ENCODE assay signal across 8 mouse cellular contexts in genomic region chr16:78302678-78303050, GRCm38 (mm10). TPM values are rescaled to one million over a fixed set of nuclear protein-coding genes. Genes with fewer than 3 reads are reported as not detected.
DNase-seq lines count a peak whose midpoint lies in the region; ATAC-seq lines count a peak whose summit lies in the region.

No protein-coding gene starts in this region.

- 5% methylated on average over 10 of the region's 10 CpGs for WGBS in embryonic facial prominence, embryonic 11.5 days
- under 1% methylated on average over 10 of the region's 10 CpGs for WGBS in hindbrain, embryonic 14.5 days
- whole genome bisulfite sequencing in limb, embryonic 11.5 days = 12% methylated on average over 10 of the region's 10 CpGs
- 2% methylated on average over 10 of the region's 10 CpGs for WGBS in neural tube, embryonic 14.5 days

- H3K4me1 ChIP-seq in embryonic facial prominence, embryonic 11.5 days (ENCODE audit: control insufficient read depth, insufficient read depth, low read length) = no peaks in the 10 kb centered on the region
- peaks cover 30% of the 10 kb centered on the region for H3K4me1 ChIP-seq in hindbrain, embryonic 14.5 days (replicated peaks; ENCODE audit: control insufficient read depth, insufficient read depth, low read length)
- H3K4me1 ChIP-seq in limb, embryonic 11.5 days (ENCODE audit: control insufficient read depth, insufficient read depth, low read length) = peaks cover 3% of the 10 kb centered on the region; the same call in 1 of the 2 replicates
- peaks cover 19% of the 10 kb centered on the region for H3K4me1 ChIP-seq in neural tube, embryonic 14.5 days (ENCODE audit: control insufficient read depth, insufficient read depth, low read length)

- peak overlapping the region; percentile 89 for H3K4me3 ChIP-seq in embryonic facial prominence, embryonic 11.5 days (ENCODE audit: low read depth, low read length)
- peak overlapping the region; percentile 79 for H3K4me3 ChIP-seq in hindbrain, embryonic 14.5 days (replicated peaks; ENCODE audit: low read length)
- H3K4me3 ChIP-seq in limb, embryonic 11.5 days (ENCODE audit: low read depth, low read length) = peak overlapping the region; percentile 88
- H3K4me3 ChIP-seq in neural tube, embryonic 14.5 days (ENCODE audit: low read depth, low read length) = peak overlapping the region; percentile 92

- peak; percentile 53 for DNase-seq in adrenal gland, adult 2 months
- no peak for DNase-seq in adrenal gland, postnatal 4 days (ENCODE audit: low spot score in 2 of 2)
- DNase-seq in 3T3-L1 (ENCODE audit: low read depth, low spot score) = peak; percentile 4
- peak; percentile 50 for DNase-seq in embryonic facial prominence, embryonic 11.5 days (ENCODE audit: low spot score)
- DNase-seq in hindbrain, embryonic 14.5 days (ENCODE audit: low spot score) = peak; percentile 66
- no peak for DNase-seq in limb, embryonic 11.5 days (ENCODE audit: low spot score)
- no peak for DNase-seq in thymus, postnatal 25 days

- peak overlapping the region; percentile 84 for H3K4me2 ChIP-seq in embryonic facial prominence, embryonic 11.5 days (ENCODE audit: low read depth, low read length)
- peak overlapping the region; percentile 86 for H3K4me2 ChIP-seq in hindbrain, embryonic 14.5 days (replicated peaks)
- H3K4me2 ChIP-seq in limb, embryonic 11.5 days (ENCODE audit: low read depth, severe bottlenecking) = peak overlapping the region; percentile 76
- peak overlapping the region; percentile 77 for H3K4me2 ChIP-seq in neural tube, embryonic 14.5 days (ENCODE audit: low read depth, low read length)

- ATAC-seq in embryonic facial prominence, embryonic 11.5 days (replicated peaks; ENCODE audit: insufficient number of reproducible peaks, low FRiP score, low TSS enrichment, low read depth) = no peak
- ATAC-seq in hindbrain, embryonic 14.5 days (ENCODE audit: low FRiP score) = no peak
- no peak for ATAC-seq in limb, embryonic 11.5 days (ENCODE audit: insufficient number of reproducible peaks, low FRiP score, low TSS enrichment, low read depth)
- ATAC-seq in neural tube, embryonic 14.5 days (ENCODE audit: low read depth) = peak; percentile 18; the same call in 1 of the 2 replicates

- H3K27ac ChIP-seq in embryonic facial prominence, embryonic 11.5 days (replicated peaks; ENCODE audit: low read depth, low read length) = no peak overlapping the region
- peak overlapping the region; percentile 97 for H3K27ac ChIP-seq in hindbrain, embryonic 14.5 days
- H3K27ac ChIP-seq in limb, embryonic 11.5 days (replicated peaks; ENCODE audit: low read depth, low read length) = no peak overlapping the region
- 0 out of 2 replicates have a peak overlapping the region, but pooled peaks have one; percentile 18 for H3K27ac ChIP-seq in neural tube, embryonic 14.5 days (ENCODE audit: low read depth, low read length)

- no peaks in the 10 kb centered on the region for H3K36me3 ChIP-seq in embryonic facial prominence, embryonic 11.5 days (replicated peaks; ENCODE audit: control insufficient read depth, insufficient read depth, low read depth, low read length)
- H3K36me3 ChIP-seq in hindbrain, embryonic 14.5 days (replicated peaks; ENCODE audit: control insufficient read depth, insufficient read depth) = no peaks in the 10 kb centered on the region
- no peaks in the 10 kb centered on the region for H3K36me3 ChIP-seq in limb, embryonic 11.5 days (ENCODE audit: control insufficient read depth, insufficient read depth, low read length)
- H3K36me3 ChIP-seq in neural tube, embryonic 14.5 days (ENCODE audit: control insufficient read depth, insufficient read depth, low read length) = no peaks in the 10 kb centered on the region

- no peaks in the 10 kb centered on the region for H3K27me3 ChIP-seq in embryonic facial prominence, embryonic 11.5 days (ENCODE audit: control insufficient read depth, insufficient read depth, low read length)
- H3K27me3 ChIP-seq in hindbrain, embryonic 14.5 days (ENCODE audit: control insufficient read depth, insufficient read depth, low read length) = no peaks in the 10 kb centered on the region
- no peaks in the 10 kb centered on the region for H3K27me3 ChIP-seq in limb, embryonic 11.5 days (ENCODE audit: control insufficient read depth, insufficient read depth, low read length)
- no peaks in the 10 kb centered on the region for H3K27me3 ChIP-seq in neural tube, embryonic 14.5 days (ENCODE audit: control insufficient read depth, insufficient read depth, low read length)

- H3K9me3 ChIP-seq in embryonic facial prominence, embryonic 11.5 days (replicated peaks; ENCODE audit: control insufficient read depth, low read length) = no peaks in the 10 kb centered on the region
- no peaks in the 10 kb centered on the region for H3K9me3 ChIP-seq in hindbrain, embryonic 14.5 days (ENCODE audit: control insufficient read depth, low read length)
- H3K9me3 ChIP-seq in limb, embryonic 11.5 days (ENCODE audit: control insufficient read depth, low read length) = no peaks in the 10 kb centered on the region
- no peaks in the 10 kb centered on the region for H3K9me3 ChIP-seq in neural tube, embryonic 14.5 days (ENCODE audit: control insufficient read depth, low read length)

- H3K9ac ChIP-seq in embryonic facial prominence, embryonic 11.5 days (replicated peaks; ENCODE audit: low read length) = peak overlapping the region; percentile 82; the same call in 1 of the 2 replicates
- peak overlapping the region; percentile 93 for H3K9ac ChIP-seq in hindbrain, embryonic 14.5 days
- peak overlapping the region; percentile 90; the same call in 1 of the 2 replicates for H3K9ac ChIP-seq in limb, embryonic 11.5 days (ENCODE audit: low read length)
- peak overlapping the region; percentile 95 for H3K9ac ChIP-seq in neural tube, embryonic 14.5 days (replicated peaks; ENCODE audit: low read depth, low read length)

RNA-seq across cellular contexts. Expression of gene Cxadr, which starts 1.4 kb away (rescaled TPM):
- total RNA-seq in adrenal gland, adult 2 months (2021) = 10 to 100 TPM; 13.1 to 23.8 TPM
- 11.0 and 26.1 TPM in 2 replicates for polyA plus RNA-seq in adrenal gland, adult 2 months (2012; rRNA removed)
- total RNA-seq in adrenal gland, postnatal 4 days (2021) = 10 to 100 TPM; 16.8 to 18.4 TPM
- 34.1 and 38.7 TPM in 2 replicates for polyA plus RNA-seq in embryonic facial prominence, embryonic 11.5 days (2014; fragmentation: Nextera tagmentation; extraction: Ambion mirVana)
- 107 and 126 TPM in 2 replicates for polyA plus RNA-seq in hindbrain, embryonic 14.5 days (2014; fragmentation: Nextera tagmentation; extraction: Ambion mirVana)
- polyA plus RNA-seq in limb, embryonic 11.5 days (2014; fragmentation: Nextera tagmentation; extraction: Ambion mirVana) = 22.9 and 24.4 TPM in 2 replicates
- polyA plus RNA-seq in neural tube, embryonic 14.5 days (2014; fragmentation: Nextera tagmentation; extraction: Ambion mirVana) = 99.4 and 115 TPM in 2 replicates

Comparison
In these comparisons a context has a peak if more than half of its experiments do, and no peak if none do; other contexts are left out.
1. DNase-seq: peak in adrenal gland, adult 2 months (single experiment), 3T3-L1 (single experiment), embryonic facial prominence, embryonic 11.5 days (single experiment) and hindbrain, embryonic 14.5 days (single experiment); none in adrenal gland, postnatal 4 days (0 of 2), limb, embryonic 11.5 days (single experiment) and thymus, postnatal 25 days (single experiment).
2. H3K27ac ChIP-seq: peak in hindbrain, embryonic 14.5 days (single experiment) and neural tube, embryonic 14.5 days (single experiment); none in embryonic facial prominence, embryonic 11.5 days (single experiment) and limb, embryonic 11.5 days (single experiment).
3. Peak in every context shown above with its lines, with median percentiles within 50 percentile points of each other: H3K4me2 ChIP-seq, H3K4me3 ChIP-seq and H3K9ac ChIP-seq.